Mouse (Mus musculus) stomach, embryonic 15.5 days (tissue): ENCODE data around the gene Babam1. TPM values are rescaled to one million over a fixed set of nuclear protein-coding genes. Genes with fewer than 3 reads are reported as not detected.

Experiments
- ATAC-seq: fragments of 200-750 bp; cut with Nextera tagmentation; 2 replicates; pipeline ENCODE4 v1.8.0; 2017; ENCODE audit warnings: low read depth, moderate number of reproducible peaks, moderate TSS enrichment; ENCODE audit not compliant: insufficient read depth, low FRiP score
- H3K27ac ChIP-seq: fragments of 300-500 bp; sonication (generic); 2 replicates; pipeline ENCODE4 v1.5.1; 2015; ENCODE audit warnings: mild to moderate bottlenecking, inconsistent platforms
- H3K27me3 ChIP-seq: fragments of 300-500 bp; sonication (generic); replicated peaks from 2 replicates; pipeline ENCODE4 v1.6.1; 2015; ENCODE audit warnings: inconsistent platforms
- H3K36me3 ChIP-seq: fragments of 300-500 bp; sonication (generic); 2 replicates; pipeline ENCODE4 v1.6.1; 2015; ENCODE audit warnings: inconsistent platforms
- H3K4me1 ChIP-seq: fragments of 300-500 bp; sonication (generic); 2 replicates; pipeline ENCODE4 v1.6.1; 2015; ENCODE audit warnings: inconsistent platforms
- H3K4me2 ChIP-seq: fragments of 300-500 bp; sonication (generic); 2 replicates; pipeline ENCODE4 v1.6.1; 2015; ENCODE audit warnings: mild to moderate bottlenecking, inconsistent platforms
- H3K4me3 ChIP-seq: fragments of 300-500 bp; sonication (generic); replicated peaks from 2 replicates; pipeline ENCODE4 v1.5.1; 2015; ENCODE audit warnings: inconsistent platforms
- H3K9ac ChIP-seq: fragments of 300-500 bp; sonication (generic); 2 replicates; pipeline ENCODE4 v1.6.1; 2015; ENCODE audit warnings: inconsistent platforms
- H3K9me3 ChIP-seq: fragments of 300-500 bp; sonication (generic); 2 replicates; pipeline ENCODE4 v1.6.1; 2016; ENCODE audit warnings: inconsistent platforms
- WGBS: fragments of 180-500 bp; shearing (Covaris S2); methylation state at CpG from one replicate; pipeline ENCODE4 v1.1.7; 2015; 5-methylcytosine and 5-hydroxymethylcytosine counted together
- polyA plus RNA-seq: library from polyadenylated mRNA; unstranded; fragments of >200 nt; fragmentation: Nextera tagmentation; extraction: Ambion mirVana; gene quantifications from 2 replicates; pipeline ENCODE4 v1.2.1, GENCODE M21; 2015

The Babam1 gene
- polyA plus RNA-seq, 1 experiment from 2014 or later = 92.2 TPM

DNA sequence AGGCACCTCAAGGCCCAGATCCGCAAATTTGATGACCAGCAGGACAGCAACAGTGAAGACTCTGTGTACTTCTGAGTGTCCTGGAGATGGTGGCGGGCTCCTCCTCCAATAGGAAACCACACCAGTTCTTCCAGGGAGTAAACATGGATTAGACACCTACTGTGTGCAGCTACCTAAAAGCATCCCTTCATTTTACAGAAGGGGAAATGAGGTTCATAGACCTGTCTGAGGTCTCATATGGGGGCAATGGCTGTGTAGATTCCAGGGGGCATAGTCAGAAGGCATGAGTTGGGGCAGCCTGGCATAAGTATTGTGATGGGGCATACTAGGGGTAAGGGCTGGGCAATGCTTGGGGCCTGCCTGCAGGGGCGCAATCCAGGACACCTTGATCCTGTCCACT lies 23.7 kb upstream of the Babam1 start:
- no peaks in the 10 kb centered on the region for H3K27me3 ChIP-seq
- H3K9me3 ChIP-seq = no peaks in the 10 kb centered on the region
- H3K4me2 ChIP-seq = no peak overlapping the region
- H3K4me1 ChIP-seq = peaks cover 27% of the 10 kb centered on the region
- peaks cover 34% of the 10 kb centered on the region for H3K36me3 ChIP-seq
- 92% methylated on average over 3 of the region's 3 CpGs for WGBS
- no peak overlapping the region for H3K4me3 ChIP-seq
- H3K9ac ChIP-seq = no peak overlapping the region
- no peak for ATAC-seq
- H3K27ac ChIP-seq = no peak overlapping the region

DNA sequence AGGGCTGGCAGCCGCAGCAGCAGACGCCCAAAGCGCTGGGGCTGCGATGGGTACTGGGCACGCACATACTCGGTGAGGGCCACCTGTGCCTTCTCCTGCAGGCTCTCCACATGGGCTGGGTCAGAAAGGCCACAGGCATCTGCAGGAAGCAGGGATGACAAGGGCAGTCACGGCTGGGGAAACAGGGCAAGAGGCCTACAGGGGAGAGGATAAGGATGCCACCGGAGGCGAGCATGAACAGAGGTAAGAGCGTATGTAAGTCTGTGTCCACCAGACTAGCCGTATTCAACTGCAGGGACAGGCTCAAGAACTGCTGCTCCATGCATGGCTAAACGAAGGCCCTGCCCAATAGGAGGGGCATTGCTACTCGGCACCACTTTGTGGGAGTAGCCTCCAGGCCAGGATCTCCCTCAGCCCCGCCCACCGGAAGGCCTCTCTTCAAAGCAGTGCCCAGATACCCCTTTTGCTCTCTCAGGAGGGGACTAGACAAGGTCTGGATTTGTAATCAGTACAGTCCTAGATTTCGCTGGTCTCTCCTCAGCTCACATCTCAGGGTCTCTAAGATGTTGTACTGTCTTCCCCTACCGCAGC lies 21.9 kb upstream of the Babam1 start:
- ATAC-seq = no peak
- WGBS = 78% methylated on average over 17 of the region's 17 CpGs
- H3K4me2 ChIP-seq = no peak overlapping the region
- no peak overlapping the region for H3K9ac ChIP-seq
- H3K9me3 ChIP-seq = no peaks in the 10 kb centered on the region
- no peak overlapping the region for H3K4me3 ChIP-seq
- H3K27ac ChIP-seq = no peak overlapping the region
- H3K27me3 ChIP-seq = no peaks in the 10 kb centered on the region
- H3K4me1 ChIP-seq = peaks cover 38% of the 10 kb centered on the region
- peaks cover 30% of the 10 kb centered on the region for H3K36me3 ChIP-seq

DNA sequence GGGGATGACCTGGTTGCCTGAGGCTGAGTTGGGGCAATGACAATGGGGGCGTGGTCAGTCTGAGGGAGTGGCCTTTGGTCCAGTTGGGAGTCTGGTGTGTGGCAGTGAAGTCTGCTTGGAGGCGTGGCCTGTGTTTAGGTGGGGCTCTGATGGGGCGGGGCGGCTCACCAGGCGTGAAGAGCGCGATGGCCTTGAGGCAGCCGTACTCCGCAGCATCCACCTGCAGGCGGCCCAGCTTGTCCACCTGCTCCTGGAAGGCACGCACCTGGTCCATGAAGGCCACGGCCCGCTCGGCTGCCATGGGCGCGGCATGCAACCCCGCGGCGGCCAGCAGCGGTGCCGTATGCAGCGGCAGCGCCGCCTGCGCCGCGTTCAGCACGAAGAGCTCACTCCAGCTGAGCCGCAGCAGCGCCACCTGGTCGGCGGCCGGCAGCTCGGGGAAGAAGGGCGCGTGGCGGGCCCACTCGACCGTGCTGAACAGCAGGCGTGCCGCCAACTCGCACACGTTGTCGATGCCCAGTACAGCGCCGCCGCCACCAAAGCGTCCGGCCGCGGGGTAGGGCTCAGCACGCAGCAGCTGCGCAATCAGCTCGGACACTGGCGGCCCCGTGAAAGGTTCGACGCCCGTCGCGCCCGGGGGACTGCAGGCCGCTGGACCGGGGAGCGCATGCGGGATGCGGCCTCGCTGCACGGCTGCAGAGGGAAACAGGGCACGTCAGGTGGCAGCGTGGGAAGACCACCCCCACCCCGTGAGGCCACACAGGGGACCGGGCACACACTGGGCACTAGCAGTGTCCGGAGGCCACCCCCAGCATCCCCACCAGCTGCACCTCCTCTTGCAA lies 20.9 kb upstream of the Babam1 start:
- H3K36me3 ChIP-seq = peaks cover 26% of the 10 kb centered on the region
- peaks cover 45% of the 10 kb centered on the region for H3K4me1 ChIP-seq
- WGBS = 16% methylated on average over 74 of the region's 74 CpGs
- H3K27me3 ChIP-seq = no peaks in the 10 kb centered on the region
- H3K4me2 ChIP-seq = peak overlapping the region; percentile 47
- ATAC-seq = peak; percentile 4; the same call in 1 of the 2 replicates
- H3K9me3 ChIP-seq = no peaks in the 10 kb centered on the region
- no peak overlapping the region; the same call in 1 of the 2 replicates for H3K9ac ChIP-seq
- H3K27ac ChIP-seq = 0 out of 2 replicates have a peak overlapping the region, but pooled peaks have one; percentile 13
- H3K4me3 ChIP-seq = peak overlapping the region; percentile 18; the same call in 1 of the 2 replicates

DNA sequence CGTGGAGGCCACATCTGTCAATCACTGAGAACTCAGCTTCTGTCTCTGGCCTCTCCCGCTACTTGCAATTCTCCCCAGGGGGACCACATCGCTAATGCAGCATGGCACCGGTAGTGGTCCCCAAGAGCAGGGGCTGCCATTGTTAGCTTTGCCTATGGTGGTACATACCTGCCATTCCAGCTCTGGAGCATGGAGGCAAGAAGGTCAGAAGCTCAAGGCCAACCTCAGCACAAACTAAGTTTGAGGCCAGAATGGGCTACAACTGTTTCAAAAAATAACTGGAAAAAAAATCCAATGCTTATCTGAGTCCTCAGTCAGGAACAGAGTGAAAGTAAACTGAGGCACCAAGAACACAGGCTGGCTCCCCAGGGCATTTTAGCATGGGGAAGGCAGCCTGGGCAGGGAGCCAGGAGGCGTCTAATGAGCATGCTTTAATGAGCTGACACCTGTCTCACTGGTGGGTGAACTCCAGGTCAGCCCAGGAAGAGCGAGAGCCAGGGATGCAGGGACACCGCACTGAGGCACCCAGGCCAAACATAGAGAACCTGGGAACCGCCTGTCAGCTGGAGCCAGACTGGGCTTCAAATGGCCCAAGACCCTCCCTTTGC lies 20.1 kb upstream of the Babam1 start:
- Histone ChIP-seq H3K9ac (no peak overlapping the region; the same call in 1 of the 2 replicates), H3K36me3 (peaks cover 26% of the 10 kb centered on the region), H3K27ac (0 out of 2 replicates have a peak overlapping the region, but pooled peaks have one; percentile 13), H3K9me3 (no peaks in the 10 kb centered on the region), H3K4me2 (peak overlapping the region; percentile 47), H3K4me1 (peaks cover 44% of the 10 kb centered on the region), H3K4me3 (no peak overlapping the region), H3K27me3 (no peaks in the 10 kb centered on the region)
- 53% methylated on average over 8 of the region's 8 CpGs for WGBS
- ATAC-seq = no peak

DNA sequence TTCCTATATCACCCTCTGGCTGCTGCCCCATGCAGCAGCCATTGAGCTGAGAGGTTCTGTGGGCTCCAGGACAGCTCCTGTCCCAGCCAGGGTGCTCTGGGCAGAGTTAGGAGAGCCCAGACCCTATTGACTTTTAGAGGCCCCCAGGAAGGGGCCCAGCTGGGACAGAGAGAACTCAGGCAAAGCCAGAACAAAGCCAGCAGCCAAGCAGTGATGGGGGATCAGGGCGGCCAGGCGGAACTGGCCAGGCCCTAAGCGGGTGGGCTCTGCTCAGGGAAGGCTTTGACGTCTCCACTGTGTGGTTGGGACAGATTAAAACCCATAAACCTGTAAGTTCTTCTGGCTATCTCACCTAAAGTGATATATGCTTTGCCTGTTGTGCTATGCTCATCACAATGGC lies 17.7 kb upstream of the Babam1 start:
- Histone ChIP-seq H3K27ac (no peak overlapping the region), H3K9me3 (no peaks in the 10 kb centered on the region), H3K27me3 (no peaks in the 10 kb centered on the region), H3K9ac (peak overlapping the region; percentile 6; the same call in 1 of the 2 replicates), H3K4me1 (peaks cover 57% of the 10 kb centered on the region), H3K4me3 (peak overlapping the region; percentile 86), H3K4me2 (peak overlapping the region; percentile 96), H3K36me3 (peaks cover 12% of the 10 kb centered on the region; the same call in 1 of the 2 replicates)
- WGBS = 69% methylated on average over 4 of the region's 4 CpGs
- no peak for ATAC-seq

DNA sequence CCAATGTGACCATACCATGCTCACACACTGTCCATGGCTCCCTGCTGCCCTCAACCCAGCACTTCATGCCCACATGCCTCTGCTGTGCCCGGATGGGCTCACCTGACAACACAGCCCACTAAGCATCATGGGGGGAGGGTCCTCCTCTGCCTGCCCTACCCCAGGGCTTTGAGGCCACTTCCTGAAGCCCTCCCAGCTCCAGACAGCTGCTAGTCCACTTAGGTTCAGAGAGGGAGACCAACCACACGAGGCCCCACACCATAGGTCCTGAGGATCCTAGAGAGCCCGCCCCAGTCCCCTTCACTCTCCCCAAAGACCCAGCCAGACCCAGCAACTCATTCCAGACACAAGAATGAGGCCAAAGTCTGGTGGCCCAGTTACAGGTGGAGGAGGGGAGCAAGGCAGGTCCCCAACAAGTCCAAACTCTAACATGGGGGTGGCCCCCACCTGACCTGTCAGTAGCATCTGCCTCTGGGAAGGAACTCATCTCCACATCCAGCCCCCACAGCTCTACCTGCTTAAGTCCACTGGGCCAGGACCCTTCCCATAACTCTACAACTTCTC lies 17.1 kb upstream of the Babam1 start:
- H3K4me1 ChIP-seq = peaks cover 57% of the 10 kb centered on the region
- no peak for ATAC-seq
- no peak overlapping the region for H3K27ac ChIP-seq
- H3K4me3 ChIP-seq = peak overlapping the region; percentile 86
- 53% methylated on average over 3 of the region's 3 CpGs for WGBS
- 0 out of 2 replicates have a peak, but pooled peaks cover 7% of the 10 kb centered on the region for H3K36me3 ChIP-seq
- H3K27me3 ChIP-seq = no peaks in the 10 kb centered on the region
- H3K4me2 ChIP-seq = peak overlapping the region; percentile 96
- peak overlapping the region; percentile 79; the same call in 1 of the 2 replicates for H3K9ac ChIP-seq
- no peaks in the 10 kb centered on the region for H3K9me3 ChIP-seq

DNA sequence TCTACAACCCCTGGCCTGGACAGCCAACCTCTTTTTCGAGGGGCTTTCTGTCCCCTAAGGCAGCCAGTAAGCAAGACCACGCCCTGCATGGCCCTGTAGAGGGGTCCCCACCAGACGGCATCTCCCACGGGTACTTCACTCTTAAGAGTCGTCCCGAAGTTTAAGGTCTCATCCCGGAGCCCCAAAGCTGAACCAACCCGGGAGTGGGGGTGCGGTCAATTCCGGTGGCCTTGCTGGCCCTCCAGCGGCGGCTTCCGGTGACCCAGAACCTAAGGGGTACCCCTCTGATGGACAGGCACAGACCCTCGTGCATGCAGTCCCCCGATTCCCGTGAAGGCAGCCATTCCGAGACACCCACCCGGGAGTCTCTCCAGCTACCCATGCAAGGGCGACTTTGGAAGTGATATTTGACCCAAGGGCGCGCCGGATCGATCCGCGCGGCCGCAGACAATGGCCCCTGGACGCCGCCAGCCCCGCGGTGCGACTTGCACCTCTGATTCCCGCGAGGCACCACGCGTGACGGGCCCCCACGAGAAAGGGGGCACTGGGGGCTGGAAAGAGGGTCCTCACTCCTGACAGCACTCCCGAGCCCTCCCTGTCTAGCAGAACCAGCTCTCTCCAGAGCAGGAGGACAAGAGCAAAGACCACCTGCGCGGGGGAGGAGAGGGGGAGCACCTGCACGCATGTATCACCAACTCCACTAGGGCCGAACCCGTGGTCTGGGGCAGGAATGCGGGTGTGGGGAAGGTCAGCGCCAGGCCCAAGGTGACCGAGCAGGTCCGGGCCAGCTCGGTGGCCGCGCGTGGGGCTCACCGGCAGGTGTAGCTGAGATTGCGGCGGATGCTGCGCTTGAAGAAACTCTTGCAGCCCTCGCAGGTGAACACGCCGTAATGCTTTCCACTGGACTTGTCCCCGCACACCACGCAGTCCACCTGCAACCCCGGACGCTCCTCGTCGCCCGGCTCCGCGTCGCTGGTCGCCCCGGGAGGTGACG lies 16.2 kb upstream of the Babam1 start:
- H3K36me3 ChIP-seq = no peaks in the 10 kb centered on the region
- ATAC-seq = no peak
- H3K27me3 ChIP-seq = no peaks in the 10 kb centered on the region
- 1% methylated on average over 70 of the region's 72 CpGs for WGBS
- H3K27ac ChIP-seq = peak overlapping the region; percentile 95
- H3K9me3 ChIP-seq = no peaks in the 10 kb centered on the region
- H3K4me1 ChIP-seq = peaks cover 55% of the 10 kb centered on the region
- H3K4me3 ChIP-seq = peak overlapping the region; percentile 86
- peak overlapping the region; percentile 96 for H3K4me2 ChIP-seq
- H3K9ac ChIP-seq = peak overlapping the region; percentile 79

DNA sequence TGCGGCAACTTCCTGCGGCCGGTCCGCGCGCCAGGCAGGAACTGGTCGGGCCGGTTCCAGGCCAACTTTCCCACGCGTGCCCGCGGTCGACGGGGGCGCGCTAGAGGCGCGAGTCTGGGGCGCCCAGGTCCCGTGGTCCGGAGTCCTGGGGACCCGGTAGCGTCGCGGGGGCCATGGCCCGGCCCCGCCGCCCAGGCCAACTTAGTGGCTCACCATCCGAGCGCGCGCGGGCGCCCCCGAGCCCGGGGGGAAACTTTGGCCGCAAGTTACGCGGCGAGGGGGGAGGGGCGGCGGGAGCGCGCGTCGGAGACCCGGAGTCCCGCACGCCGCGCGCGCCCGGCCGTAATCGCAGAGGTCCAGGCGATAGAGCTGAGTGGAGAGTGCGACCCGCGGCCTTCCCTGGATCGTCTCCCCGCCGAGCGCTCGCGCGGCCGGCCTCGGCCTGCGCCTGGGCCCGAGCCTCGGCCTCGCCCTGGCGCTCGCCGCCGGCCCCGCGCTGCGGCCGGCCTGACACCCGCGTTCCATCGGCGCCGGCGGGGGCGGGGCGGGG lies 15.2 kb upstream of the Babam1 start, which contains the start of gene Nr2f6:
Nr2f6 (minus strand) TSS at position 540 of the 550 bp plus-strand sequence.
- H3K9ac ChIP-seq = peak within 1 kb of the TSS; percentile 79
- peak; percentile 9 for ATAC-seq
- H3K36me3 ChIP-seq = no peaks in the 10 kb centered on the region
- H3K4me2 ChIP-seq = peak within 1 kb of the TSS; percentile 96
- H3K4me1 ChIP-seq = peaks cover 45% of the 10 kb centered on the region
- no peaks in the 10 kb centered on the region for H3K9me3 ChIP-seq
- H3K27me3 ChIP-seq = no peaks in the 10 kb centered on the region
- peak within 1 kb of the TSS; percentile 96 for H3K27ac ChIP-seq
- under 1% methylated on average over 42 of the region's 89 CpGs for WGBS
- peak within 1 kb of the TSS; percentile 86 for H3K4me3 ChIP-seq

DNA sequence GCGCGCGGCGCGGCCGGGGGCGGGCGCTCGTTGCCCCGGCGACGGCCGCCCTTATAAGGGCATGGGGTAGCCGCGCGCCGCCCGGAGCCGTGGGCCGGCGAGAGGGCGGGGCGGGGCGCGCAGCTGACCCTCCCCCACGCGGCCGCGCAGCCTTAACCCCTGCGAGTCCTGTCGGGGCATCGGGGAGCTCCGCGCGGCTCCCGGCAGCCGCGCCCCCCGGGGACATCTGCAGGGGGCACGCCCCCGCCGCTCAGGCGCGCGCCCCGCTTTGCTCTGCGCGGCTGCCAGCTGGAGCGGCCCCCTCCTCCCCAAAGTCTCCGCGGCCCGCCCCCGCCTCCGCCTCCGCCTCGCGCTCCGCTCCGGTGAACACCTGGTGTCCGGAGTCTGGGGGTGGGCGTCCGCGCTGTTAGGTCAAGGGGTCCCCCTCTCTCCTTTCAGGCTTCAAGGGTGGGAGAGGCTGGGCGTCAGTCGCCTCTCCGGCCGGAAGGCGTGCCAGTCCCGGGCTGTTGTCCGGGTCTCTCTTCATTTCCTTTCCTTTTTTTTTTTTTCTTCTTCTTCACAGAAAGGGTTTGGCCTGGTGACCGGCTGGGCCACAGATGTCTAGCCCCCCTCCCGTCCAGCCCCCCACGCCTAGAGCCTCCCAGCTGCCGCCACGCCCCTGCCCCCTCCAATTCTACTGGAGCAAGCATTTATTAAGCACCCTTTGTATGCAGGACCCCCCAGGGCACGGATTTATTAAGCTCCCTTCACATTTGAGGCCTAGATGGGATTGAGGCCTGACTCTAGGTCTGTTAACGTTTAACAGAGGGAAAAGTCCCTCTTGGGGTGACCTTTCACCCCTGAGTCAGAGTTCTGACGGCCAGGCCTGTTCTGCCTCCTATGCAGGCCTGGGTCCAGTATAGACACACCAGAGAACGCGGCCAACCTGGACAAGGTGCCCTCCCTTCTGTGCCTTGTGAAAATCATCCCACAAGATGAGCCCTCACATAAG lies 14.4 kb upstream of the Babam1 start:
- WGBS = 2% methylated on average over 76 of the region's 80 CpGs
- Histone ChIP-seq H3K4me1 (peaks cover 39% of the 10 kb centered on the region), H3K9me3 (no peaks in the 10 kb centered on the region), H3K27ac (peak overlapping the region; percentile 96), H3K4me2 (peak overlapping the region; percentile 96), H3K36me3 (no peaks in the 10 kb centered on the region), H3K9ac (peak overlapping the region; percentile 8), H3K4me3 (peak overlapping the region; percentile 86), H3K27me3 (no peaks in the 10 kb centered on the region)
- peak; percentile 91 for ATAC-seq

DNA sequence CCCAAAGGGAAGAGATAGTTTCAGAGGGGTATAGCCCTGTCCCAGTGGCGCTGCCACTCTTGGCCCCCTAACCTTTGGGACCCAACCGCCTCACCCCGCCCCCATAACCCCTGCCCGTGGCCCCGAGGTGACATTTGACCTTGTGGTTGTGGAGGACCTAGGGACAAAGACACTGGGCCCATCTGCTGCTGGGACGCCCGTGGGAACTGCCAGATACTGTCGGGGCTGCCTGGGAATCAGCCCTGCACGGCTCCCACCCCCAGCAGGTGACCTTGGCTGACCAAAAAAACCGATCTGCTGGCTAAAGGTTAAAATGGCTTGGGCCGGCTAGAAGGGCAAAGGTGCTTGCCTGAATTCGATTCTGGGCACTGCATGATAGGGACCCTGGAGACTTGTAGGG lies 13.3 kb upstream of the Babam1 start:
- Histone ChIP-seq H3K9me3 (no peaks in the 10 kb centered on the region), H3K27ac (peak overlapping the region; percentile 96), H3K4me3 (no peak overlapping the region), H3K9ac (no peak overlapping the region; the same call in 1 of the 2 replicates), H3K36me3 (no peaks in the 10 kb centered on the region), H3K4me2 (peak overlapping the region; percentile 8; the same call in 1 of the 2 replicates), H3K27me3 (no peaks in the 10 kb centered on the region), H3K4me1 (peaks cover 36% of the 10 kb centered on the region)
- ATAC-seq = no peak
- 30% methylated on average over 12 of the region's 12 CpGs for WGBS
